Mouse (Mus musculus): ENCODE results near the gene Mrpl12.

Gene Mrpl12

GRCm38 (mm10) chr11:120534093-120534492 lies 49.7 kb downstream of the Mrpl12 start:
- intact Hi-C loops (cut with DNase I), result no loop called here

DNA sequence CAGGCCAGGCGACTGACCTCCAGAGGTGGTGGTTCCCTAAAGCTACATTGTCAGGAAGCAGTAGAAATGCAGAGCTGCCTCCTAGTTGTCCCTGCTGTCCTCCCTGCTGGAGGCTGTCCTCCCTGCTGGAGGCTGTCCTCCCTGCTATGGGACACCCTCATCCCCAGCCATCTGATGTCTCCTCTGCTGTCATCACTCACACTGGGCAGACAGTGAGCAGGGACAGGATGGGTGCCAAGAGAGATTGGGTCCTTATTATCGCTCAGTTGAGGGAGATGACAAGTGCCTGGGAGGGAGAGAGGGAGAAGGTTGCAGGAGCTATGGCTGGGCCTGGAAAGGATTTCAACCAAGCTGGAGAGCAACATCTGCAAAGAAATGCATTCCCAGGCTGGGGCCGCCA lies 50.7 kb downstream of the Mrpl12 start:
- intact Hi-C loops (cut with DNase I), result no loop called here

DNA sequence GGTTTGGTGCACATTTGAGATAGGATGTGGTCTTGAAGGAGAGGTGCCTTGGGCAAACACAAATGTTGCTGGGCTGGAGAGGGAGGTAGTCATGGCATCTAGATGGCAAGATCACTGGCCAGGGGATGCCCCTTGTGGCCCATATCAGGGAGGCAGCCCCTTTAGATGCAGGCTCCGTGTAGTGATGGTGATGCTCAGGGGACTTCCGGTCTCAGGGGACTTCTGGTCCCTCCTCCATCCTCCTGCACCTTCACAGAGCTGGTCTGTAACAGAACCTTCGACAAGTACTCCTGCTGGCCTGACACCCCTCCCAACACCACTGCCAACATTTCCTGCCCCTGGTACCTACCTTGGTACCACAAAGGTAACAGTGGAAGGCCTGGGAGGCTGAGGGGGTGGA lies 51.4 kb downstream of the Mrpl12 start:
- intact Hi-C loops (cut with DNase I), result no loop called here

- intact Hi-C loops (cut with DNase I), result no loop called here
Observed at GRCm38 (mm10) chr11:120538485-120538884, 54.1 kb downstream of the Mrpl12 start.

All from adrenal gland (tissue).